Mouse (Mus musculus) heart, adult 9 months (tissue): Measurements from ENCODE around the gene Mynn.
"Not testable (repeated sequence)": the region's sequence is repeated elsewhere in the genome, so short reads cannot be mapped to it uniquely, and the experiment has no call there.

Experiments
- DNase-seq, 2 experiments: peaks; one replicate each; pipeline ENCODE4 v3.0.0; 2022; ENCODE audit warnings: low spot score in 2 of 2

The Mynn gene

GRCm38 (mm10) chr3:30602065-30602739 lies at the start of gene Mynn:
TSS of gene Mynn (plus strand) at chr3:30602065.
- DNase-seq = peak; percentile 97 to 99

DNA sequence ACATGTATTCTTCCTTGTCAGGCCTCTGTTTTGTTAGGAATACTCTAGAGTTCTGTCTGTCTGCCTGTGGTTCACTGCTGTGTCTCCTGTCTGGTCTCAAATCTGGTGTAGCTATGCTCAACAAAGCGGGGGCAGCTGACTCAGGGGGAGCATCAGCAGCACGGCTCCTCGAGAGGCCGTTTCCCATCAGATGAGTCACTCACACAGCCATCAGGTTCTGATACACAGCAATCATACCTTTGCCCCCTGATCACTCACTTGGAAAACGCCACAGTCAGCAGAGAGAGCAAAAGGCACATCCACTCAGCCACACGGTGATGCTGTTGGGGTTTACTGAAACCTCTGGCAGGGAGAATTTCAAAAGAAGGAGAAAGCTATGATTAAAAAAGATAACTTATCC lies 48.1 kb upstream of the Mynn start:
- no peak for DNase-seq

DNA sequence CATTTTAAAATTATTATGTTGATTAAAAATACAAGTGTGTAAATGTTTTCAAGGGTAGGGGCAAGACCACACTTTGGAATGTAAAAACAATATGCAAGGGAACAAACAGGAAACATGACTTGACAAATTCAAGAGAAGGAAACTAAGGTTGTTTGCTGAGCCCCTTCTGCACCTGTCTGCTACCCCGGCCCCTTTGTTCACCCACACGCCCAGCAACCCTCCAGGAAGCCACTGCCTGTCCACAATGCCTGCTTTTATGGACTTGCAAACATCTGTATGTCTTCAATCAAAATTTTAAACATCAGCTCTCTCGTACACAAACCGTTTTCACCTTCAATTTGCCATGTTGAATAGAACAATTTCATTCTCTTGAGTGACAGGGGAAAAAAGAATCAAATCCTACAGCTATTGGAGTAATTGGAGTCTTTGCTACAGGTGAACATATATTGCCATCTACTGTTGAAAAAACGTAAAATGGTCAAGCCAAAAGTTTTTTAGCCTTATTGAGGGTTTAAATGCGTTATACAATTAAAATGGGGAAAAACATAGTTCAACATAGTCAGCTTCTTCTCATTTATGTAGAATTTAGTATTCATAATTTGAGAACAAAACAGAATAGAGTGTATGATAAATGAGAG lies 41.1 kb upstream of the Mynn start:
- DNase-seq = no peak

GRCm38 (mm10) chr3:30566333-30566732 lies 35.5 kb upstream of the Mynn start:
- not testable (repeated sequence) for DNase-seq

DNA sequence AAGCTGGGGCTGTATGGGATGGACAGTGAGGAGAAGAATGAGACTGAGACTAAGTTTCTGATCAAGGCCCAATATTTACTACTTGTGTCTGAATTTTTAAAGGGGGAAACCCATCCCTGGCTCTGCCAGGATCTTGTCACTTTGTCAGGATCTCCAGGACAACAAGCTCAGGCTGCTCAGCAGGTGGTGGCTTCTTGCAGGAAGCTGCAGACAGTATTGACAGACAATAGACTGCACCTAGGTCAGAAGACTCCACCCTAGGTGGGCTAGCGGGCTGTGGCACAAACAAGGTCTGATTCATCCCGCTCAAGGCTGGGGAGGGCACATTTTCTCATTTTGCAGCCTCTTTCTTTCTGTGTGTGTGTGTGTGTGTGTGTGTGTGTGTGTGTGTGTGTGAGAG lies 28.3 kb upstream of the Mynn start:
- DNase-seq = no peak

GRCm38 (mm10) chr3:30588865-30589264 lies 13.0 kb upstream of the Mynn start:
- no peak for DNase-seq

- peak; percentile 21 to 39 for DNase-seq
Measured at GRCm38 (mm10) chr3:30592418-30592853, 9.4 kb upstream of the Mynn start.

DNA sequence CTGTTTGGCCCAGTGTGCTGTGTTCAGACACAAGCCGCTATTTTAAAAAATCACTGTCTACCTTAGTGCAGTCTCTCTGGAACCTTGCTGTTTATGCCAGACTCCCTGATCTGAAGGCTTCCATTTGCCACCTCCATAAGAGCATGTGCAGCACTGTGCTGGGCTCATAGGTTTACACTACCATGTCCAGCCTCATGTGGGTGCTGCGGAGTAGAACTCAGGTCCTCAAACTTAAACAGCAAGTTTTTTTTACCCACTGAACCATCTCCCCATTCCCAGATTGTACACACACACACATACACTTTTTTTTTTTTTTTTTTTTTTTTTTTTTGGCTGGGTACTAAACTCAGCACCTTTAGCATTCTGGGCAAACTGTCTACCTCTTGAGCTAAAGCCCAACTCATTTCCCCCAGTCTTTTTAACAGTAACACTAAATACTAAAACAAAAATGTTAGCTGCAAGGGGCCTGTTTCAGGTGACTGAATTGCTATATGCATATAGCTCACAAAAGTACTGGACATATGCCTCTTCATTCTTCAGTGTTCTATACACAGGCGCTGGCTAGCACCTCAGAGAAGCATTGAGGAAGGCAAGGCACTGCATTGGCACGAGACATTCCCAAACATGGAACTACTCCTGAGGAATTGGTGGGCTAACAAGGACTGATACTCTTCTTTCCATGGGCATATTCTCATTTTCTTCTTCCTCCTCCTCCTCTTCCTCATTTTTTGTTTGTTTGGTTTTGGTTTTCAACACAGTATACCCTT lies 8.0 kb upstream of the Mynn start:
- no peak for DNase-seq

DNA sequence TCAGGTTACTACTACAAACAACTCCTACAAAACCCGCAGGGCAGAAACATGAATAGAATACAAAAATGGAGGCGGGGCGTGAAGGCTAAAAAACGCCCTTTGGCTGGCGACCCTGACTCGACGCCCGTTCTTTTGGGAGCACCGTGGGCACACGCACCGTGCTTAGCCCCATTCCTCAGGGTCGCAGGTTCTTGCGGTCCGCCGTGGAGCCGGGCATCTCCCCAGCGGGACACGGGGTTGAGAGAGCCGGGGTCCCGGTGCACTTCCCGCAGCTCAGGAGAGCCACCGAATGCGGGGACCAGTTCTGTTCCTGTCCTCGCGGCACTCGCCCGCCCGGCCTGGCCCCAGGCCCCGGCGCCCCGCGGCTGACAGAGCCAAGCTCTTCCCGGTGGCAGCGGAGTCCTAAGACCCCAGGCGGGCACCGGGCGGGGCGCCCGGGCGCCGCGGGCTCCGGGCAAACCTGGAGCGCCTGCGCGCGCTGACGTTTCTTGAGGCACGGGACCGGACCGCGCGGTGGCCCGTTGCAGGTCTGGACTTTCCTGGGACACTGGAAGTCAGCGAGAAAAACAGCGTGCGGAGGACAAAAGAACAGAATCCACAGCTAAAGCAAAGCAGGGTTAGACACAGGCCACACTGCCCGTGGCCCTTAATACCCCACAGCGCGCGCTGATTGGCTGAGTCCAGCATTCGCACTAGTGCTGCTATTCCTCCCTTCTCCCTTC lies 6.6 kb upstream of the Mynn start:
- DNase-seq = peak; percentile 37 to 39

DNA sequence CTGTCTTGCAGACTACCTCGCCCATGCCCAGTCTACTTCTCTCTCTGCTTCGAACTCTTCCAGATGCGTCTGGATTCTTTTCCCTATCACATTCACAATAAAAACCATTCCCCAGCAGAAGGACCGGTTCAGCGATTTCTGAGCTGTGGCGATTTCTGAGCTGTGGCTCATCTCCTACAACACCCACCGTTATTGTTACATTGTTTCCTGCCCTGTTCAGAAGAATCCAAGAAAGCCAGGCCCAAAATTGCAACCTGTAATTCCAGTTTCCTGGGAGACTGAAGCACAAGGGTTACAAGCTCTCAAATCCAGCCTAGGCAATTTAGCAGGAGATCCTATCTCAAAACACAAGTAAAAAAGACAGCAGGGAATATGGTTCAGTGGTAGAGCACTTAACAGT lies 4.6 kb upstream of the Mynn start:
- DNase-seq = no peak

DNA sequence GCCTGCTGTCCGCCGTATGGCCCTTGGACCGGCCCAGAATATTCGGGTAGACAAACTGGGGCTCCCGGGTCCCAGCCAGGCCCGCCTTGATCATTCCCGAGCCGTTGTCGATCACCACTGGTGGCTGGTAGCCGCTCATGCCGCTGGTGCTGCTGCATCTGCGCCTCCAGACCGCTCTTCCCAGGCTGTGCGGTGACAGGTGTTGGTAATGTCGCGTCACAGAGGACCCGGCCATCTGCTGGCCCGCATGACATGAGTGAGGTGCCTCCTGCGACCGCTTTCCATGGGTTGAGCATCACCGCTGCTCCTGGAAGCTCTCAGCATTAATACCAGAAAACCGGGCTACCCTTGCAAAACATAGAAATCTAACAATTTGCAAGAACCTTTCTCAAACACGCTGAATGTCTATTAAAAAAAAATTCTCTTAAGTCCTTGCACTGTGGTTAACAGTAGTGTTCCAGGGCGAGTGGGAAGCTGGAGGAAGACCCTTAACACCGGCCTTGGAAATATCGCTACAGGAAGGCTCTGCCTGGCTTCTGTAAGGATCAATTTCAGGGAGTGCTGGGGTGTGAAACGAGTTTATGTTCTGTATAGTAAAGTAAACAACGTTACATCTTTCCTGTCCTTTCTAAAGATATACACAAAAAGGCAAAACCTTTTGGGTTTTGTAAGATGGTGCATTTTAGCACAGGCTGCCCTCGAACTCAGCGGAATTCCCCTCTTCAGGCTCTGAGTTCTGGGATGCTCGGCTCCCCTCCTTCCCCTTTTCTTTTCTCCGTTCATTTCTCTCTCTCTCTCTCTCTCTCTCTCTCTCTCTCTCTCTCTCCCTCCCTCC lies 1.9 kb upstream of the Mynn start, which contains the start of gene Actrt3:
Gene Actrt3 (minus strand): TSS at position 229 of the 835 bp plus-strand sequence.
- DNase-seq = peak in 1 of 2 experiments; percentile 15

- peak; percentile 31 to 43 for DNase-seq
Measured at GRCm38 (mm10) chr3:30600717-30601116, 1.1 kb upstream of the Mynn start.

DNA sequence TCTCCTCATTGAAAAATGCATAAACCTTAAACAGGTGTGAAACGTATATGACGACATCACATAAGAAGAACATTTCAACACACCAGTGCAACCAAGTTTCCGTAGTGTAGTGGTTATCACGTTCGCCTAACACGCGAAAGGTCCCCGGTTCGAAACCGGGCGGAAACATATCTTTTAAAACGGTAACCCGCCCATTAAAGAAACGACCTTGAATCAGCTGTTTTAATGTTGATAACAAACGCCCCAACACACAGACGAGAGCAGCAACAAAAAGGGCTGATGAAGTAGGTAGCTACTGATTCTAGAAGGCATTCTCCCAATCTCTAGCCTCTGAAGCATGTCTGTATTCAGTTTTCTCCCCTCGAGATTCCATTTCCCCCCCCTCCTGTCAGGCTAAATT lies 690 bp upstream of the Mynn start:
- DNase-seq = peak; percentile 78 to 93

- no peak for DNase-seq
Measured at GRCm38 (mm10) chr3:30601610-30602064, 228 bp upstream of the Mynn start.

GRCm38 (mm10) chr3:30602740-30603098 lies 854 bp downstream of the Mynn start:
- no peak for DNase-seq

- no peak for DNase-seq
Measured at GRCm38 (mm10) chr3:30603256-30603655, 1.4 kb downstream of the Mynn start.

- DNase-seq = no peak
Measured at GRCm38 (mm10) chr3:30608999-30609398, 7.1 kb downstream of the Mynn start.

- DNase-seq = no peak
Measured at GRCm38 (mm10) chr3:30610930-30611329, 9.1 kb downstream of the Mynn start.

DNA sequence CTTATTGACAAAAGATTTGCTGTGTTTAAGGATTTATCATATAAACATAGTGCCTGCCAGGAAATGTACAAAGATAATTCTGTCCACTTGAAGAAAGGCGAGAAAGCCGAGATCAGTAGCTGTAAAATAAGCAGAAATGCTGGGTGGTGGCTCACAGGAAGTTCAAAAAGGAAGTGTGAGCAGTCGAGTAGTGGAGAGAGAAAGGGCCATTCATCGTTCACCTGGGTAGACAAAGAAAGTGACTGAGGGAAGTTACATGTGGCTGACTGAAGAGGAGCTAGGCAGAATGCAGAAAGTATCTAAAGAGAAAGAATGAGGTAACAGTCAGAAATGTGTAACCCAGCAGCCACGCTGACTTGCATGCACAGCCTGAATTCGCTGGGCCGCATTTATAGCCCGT lies 18.3 kb downstream of the Mynn start:
- DNase-seq = no peak

DNA sequence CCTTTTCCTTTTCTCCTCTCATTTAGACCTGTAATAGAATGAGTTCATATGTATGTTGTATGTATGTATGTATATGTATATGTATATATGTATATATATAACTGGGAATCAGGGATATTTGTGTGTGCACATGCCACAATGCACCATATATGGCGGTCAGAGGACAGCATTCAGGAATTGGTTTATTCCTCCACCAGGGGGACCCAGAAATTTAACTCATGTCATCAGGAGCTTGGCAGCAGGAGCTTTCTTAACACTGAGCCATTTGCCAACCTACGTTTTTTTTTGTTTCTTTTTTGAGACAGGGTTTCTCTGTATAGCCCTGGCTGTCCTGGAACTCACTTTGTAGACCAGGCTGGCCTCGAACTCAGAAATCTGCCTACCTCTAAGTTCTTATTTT lies 31.8 kb downstream of the Mynn start:
- DNase-seq = no peak

DNA sequence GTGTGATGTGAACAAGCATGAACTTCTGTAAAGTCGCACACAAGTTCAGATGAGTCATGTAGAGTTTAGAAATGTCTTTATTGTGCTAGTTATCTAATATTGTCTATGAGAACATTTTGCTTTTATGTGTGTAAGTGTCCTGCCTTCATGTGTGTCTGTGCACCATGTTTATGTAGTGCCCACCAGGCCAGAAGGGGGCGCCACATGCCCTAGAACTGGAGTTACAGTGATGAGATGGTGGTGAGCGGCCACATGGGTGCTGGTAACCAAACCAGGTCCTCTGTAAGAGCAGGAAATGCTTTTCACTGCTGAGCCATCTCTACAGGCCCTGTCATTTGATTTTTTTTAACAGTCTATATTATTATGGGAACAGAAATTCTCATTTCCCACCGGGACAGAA lies 33.8 kb downstream of the Mynn start:
- no peak for DNase-seq
